Mouse (Mus musculus) thymus, postnatal 0 days (tissue): ENCODE data around the gene Cldn14. TPM values are rescaled to one million over a fixed set of nuclear protein-coding genes. Genes with fewer than 3 reads are reported as not detected.
"Not testable (repeated sequence)": the region's sequence is repeated elsewhere in the genome, so short reads cannot be mapped to it uniquely, and the experiment has no call there.

Source experiments
- DNase-seq: peaks from one replicate; pipeline ENCODE4 v3.0.0-alpha.2; 2015; ENCODE audit warnings: low spot score
- polyA plus RNA-seq: library from polyadenylated mRNA; unstranded; fragments of >200 nt; fragmentation: Nextera tagmentation; extraction: Ambion mirVana; gene quantifications from 2 replicates; pipeline ENCODE4 v1.2.1, GENCODE M21; 2015

Gene Cldn14
- polyA plus RNA-seq, 1 experiment from 2014 or later = not detected

GRCm38 (mm10) chr16:94009356-94009755, 719 bp upstream of the Cldn14 start:
- DNase-seq = no peak

- DNase-seq = no peak
Measured at GRCm38 (mm10) chr16:94006706-94007665, 1.7 kb downstream of the Cldn14 start.

GRCm38 (mm10) chr16:94003478-94003877, 5.2 kb downstream of the Cldn14 start:
- no peak for DNase-seq

GRCm38 (mm10) chr16:94001366-94001765, 7.3 kb downstream of the Cldn14 start:
- DNase-seq = no peak

GRCm38 (mm10) chr16:93998895-93999294, 9.7 kb downstream of the Cldn14 start:
- no peak for DNase-seq

- no peak for DNase-seq
Measured at GRCm38 (mm10) chr16:93983576-93983975, 25.1 kb downstream of the Cldn14 start.

- DNase-seq = peak; percentile 76
Measured at GRCm38 (mm10) chr16:93982341-93982740, 26.3 kb downstream of the Cldn14 start.

GRCm38 (mm10) chr16:93981190-93981841, 27.3 kb downstream of the Cldn14 start:
- no peak for DNase-seq

- DNase-seq = not testable (repeated sequence)
Measured at GRCm38 (mm10) chr16:93980338-93980737, 28.3 kb downstream of the Cldn14 start.

GRCm38 (mm10) chr16:93979316-93979715, 29.3 kb downstream of the Cldn14 start:
- no peak for DNase-seq

- DNase-seq = peak; percentile 16
Measured at GRCm38 (mm10) chr16:93977587-93977986, 31.1 kb downstream of the Cldn14 start.

GRCm38 (mm10) chr16:93976907-93977306, 31.7 kb downstream of the Cldn14 start:
- no peak for DNase-seq

GRCm38 (mm10) chr16:93975430-93975829, 33.2 kb downstream of the Cldn14 start:
- DNase-seq = no peak

- DNase-seq = no peak
Measured at GRCm38 (mm10) chr16:93974278-93974677, 34.4 kb downstream of the Cldn14 start.

GRCm38 (mm10) chr16:93973554-93973953, 35.1 kb downstream of the Cldn14 start:
- peak; percentile 65 for DNase-seq

GRCm38 (mm10) chr16:93973123-93973522, 35.5 kb downstream of the Cldn14 start:
- DNase-seq = no peak

GRCm38 (mm10) chr16:93971046-93971445, 37.6 kb downstream of the Cldn14 start:
- no peak for DNase-seq

- no peak for DNase-seq
Measured at GRCm38 (mm10) chr16:93967893-93968292, 40.7 kb downstream of the Cldn14 start.

- no peak for DNase-seq
Measured at GRCm38 (mm10) chr16:93962283-93962682, 46.4 kb downstream of the Cldn14 start.

- DNase-seq = no peak
Measured at GRCm38 (mm10) chr16:93961099-93961646, 47.5 kb downstream of the Cldn14 start.

- no peak for DNase-seq
Measured at GRCm38 (mm10) chr16:93960495-93960894, 48.1 kb downstream of the Cldn14 start.

- no peak for DNase-seq
Measured at GRCm38 (mm10) chr16:93957402-93957801, 51.2 kb downstream of the Cldn14 start.
